Mouse (Mus musculus) Muller cell, postnatal 12 days (primary cell): ENCODE results near the gene Madcam1.
"Not testable (repeated sequence)": the region's sequence is repeated elsewhere in the genome, so short reads cannot be mapped to it uniquely, and the experiment has no call there.

ENCODE experiments used
- DNase-seq: peaks from one replicate; pipeline ENCODE4 v3.0.0-alpha.2; 2015; ENCODE audit errors: inconsistent ontology term

Gene Madcam1

GRCm38 (mm10) chr10:79688720-79689119, 24.4 kb downstream of the Madcam1 start, which contains the start of gene Gzmm:
Gene Gzmm (plus strand): TSS chr10:79689020.
- DNase-seq, result no peak

- no peak for DNase-seq
Observed at GRCm38 (mm10) chr10:79689178-79689577, 24.8 kb downstream of the Madcam1 start.

- DNase-seq, result no peak
Observed at GRCm38 (mm10) chr10:79691986-79692548, 27.7 kb downstream of the Madcam1 start.

- no peak for DNase-seq
Observed at GRCm38 (mm10) chr10:79693580-79694378, 29.4 kb downstream of the Madcam1 start.

- DNase-seq, result no peak
Observed at GRCm38 (mm10) chr10:79694379-79694655, 30.0 kb downstream of the Madcam1 start.

GRCm38 (mm10) chr10:79695231-79696128, 31.1 kb downstream of the Madcam1 start:
- peak; percentile 68 for DNase-seq

- peak; percentile 89 for DNase-seq
Observed at GRCm38 (mm10) chr10:79696129-79696651, 31.8 kb downstream of the Madcam1 start.

GRCm38 (mm10) chr10:79697916-79698315, 33.6 kb downstream of the Madcam1 start:
- no peak for DNase-seq

GRCm38 (mm10) chr10:79698459-79698858, 34.1 kb downstream of the Madcam1 start:
- DNase-seq, result no peak

GRCm38 (mm10) chr10:79700676-79701075, 36.3 kb downstream of the Madcam1 start:
- DNase-seq, result no peak

- DNase-seq, result peak; percentile 73
Observed at GRCm38 (mm10) chr10:79701443-79702129, 37.2 kb downstream of the Madcam1 start.

GRCm38 (mm10) chr10:79702970-79703369, 38.6 kb downstream of the Madcam1 start:
- not testable (repeated sequence) for DNase-seq

- no peak for DNase-seq
Observed at GRCm38 (mm10) chr10:79703541-79703940, 39.2 kb downstream of the Madcam1 start.

GRCm38 (mm10) chr10:79704065-79704969, 40.0 kb downstream of the Madcam1 start, which contains the start of gene Bsg:
Gene Bsg (plus strand): TSS chr10:79704491.
- DNase-seq, result peak; percentile 100

- no peak for DNase-seq
Observed at GRCm38 (mm10) chr10:79704970-79705360, 40.6 kb downstream of the Madcam1 start.

- DNase-seq, result no peak
Observed at GRCm38 (mm10) chr10:79705951-79706350, 41.6 kb downstream of the Madcam1 start.

- DNase-seq, result no peak
Observed at GRCm38 (mm10) chr10:79706406-79707094, 42.2 kb downstream of the Madcam1 start.

GRCm38 (mm10) chr10:79707162-79707561, 42.8 kb downstream of the Madcam1 start:
- no peak for DNase-seq

- DNase-seq, result no peak
Observed at GRCm38 (mm10) chr10:79707759-79708158, 43.4 kb downstream of the Madcam1 start.

GRCm38 (mm10) chr10:79708668-79709067, 44.3 kb downstream of the Madcam1 start:
- no peak for DNase-seq
